Mouse (Mus musculus) forebrain, embryonic 11.5 days (tissue): Measurements from ENCODE around the gene Slc5a2. TPM values are rescaled to one million over a fixed set of nuclear protein-coding genes. Genes with fewer than 3 reads are reported as not detected.
A peak's percentile ranks its signal among the peaks of the same experiment; 100 is the strongest.

Source experiments
- ATAC-seq: fragments of 200-750 bp; cut with Nextera tagmentation; replicated peaks from 2 replicates; pipeline ENCODE4 v1.8.0; 2017; ENCODE audit warnings: moderate TSS enrichment; ENCODE audit not compliant: low FRiP score
- DNase-seq: peaks from one replicate; pipeline ENCODE4 v3.0.0-alpha.2; 2017; ENCODE audit warnings: low spot score
- H3K27ac ChIP-seq: fragments of 300-500 bp; sonication (generic); 2 replicates; pipeline ENCODE4 v1.5.1; 2014; ENCODE audit warnings: low read depth, low read length
- H3K27me3 ChIP-seq: fragments of 300-500 bp; sonication (generic); 2 replicates; pipeline ENCODE4 v1.6.1; 2014; ENCODE audit warnings: mild to moderate bottlenecking, low read length, mixed read lengths; ENCODE audit not compliant: control insufficient read depth, insufficient read depth
- H3K36me3 ChIP-seq: fragments of 300-500 bp; sonication (generic); 2 replicates; pipeline ENCODE4 v1.6.1; 2014; ENCODE audit warnings: mild to moderate bottlenecking, low read length, moderate library complexity, mixed read lengths; ENCODE audit not compliant: control insufficient read depth, insufficient read depth
- H3K4me1 ChIP-seq: fragments of 300-500 bp; sonication (generic); replicated peaks from 2 replicates; pipeline ENCODE4 v1.6.1; 2014; ENCODE audit warnings: low read length, mixed read lengths; ENCODE audit not compliant: control insufficient read depth, insufficient read depth
- H3K4me2 ChIP-seq: fragments of 300-500 bp; sonication (generic); 2 replicates; pipeline ENCODE4 v1.6.1; 2014; ENCODE audit warnings: low read depth, mild to moderate bottlenecking, low read length, moderate library complexity, mixed read lengths; ENCODE audit not compliant: severe bottlenecking
- H3K4me3 ChIP-seq: fragments of 300-500 bp; sonication (generic); 2 replicates; pipeline ENCODE4 v1.5.1; 2014; ENCODE audit warnings: low read depth, low read length
- H3K9ac ChIP-seq: fragments of 300-500 bp; sonication (generic); 2 replicates; pipeline ENCODE4 v1.6.1; 2014; ENCODE audit warnings: low read length
- H3K9me3 ChIP-seq: fragments of 300-500 bp; sonication (generic); 2 replicates; pipeline ENCODE4 v1.6.1; 2016; ENCODE audit warnings: low read length, mixed read lengths; ENCODE audit not compliant: control insufficient read depth
- WGBS: fragments of 180-500 bp; shearing (Covaris S2); extraction: QIAGEN DNeasy Blood & Tissue Kit; methylation state at CpG from one replicate; pipeline ENCODE4 v1.1.7; 2014; 5-methylcytosine and 5-hydroxymethylcytosine counted together
- polyA plus RNA-seq: library from polyadenylated mRNA; unstranded; fragments of >200 nt; fragmentation: Nextera tagmentation; extraction: Ambion mirVana; gene quantifications from 2 replicates; pipeline ENCODE4 v1.2.1, GENCODE M21; 2014

Slc5a2 gene
- polyA plus RNA-seq, 1 experiment from 2014 or later: 0.35 TPM

DNA sequence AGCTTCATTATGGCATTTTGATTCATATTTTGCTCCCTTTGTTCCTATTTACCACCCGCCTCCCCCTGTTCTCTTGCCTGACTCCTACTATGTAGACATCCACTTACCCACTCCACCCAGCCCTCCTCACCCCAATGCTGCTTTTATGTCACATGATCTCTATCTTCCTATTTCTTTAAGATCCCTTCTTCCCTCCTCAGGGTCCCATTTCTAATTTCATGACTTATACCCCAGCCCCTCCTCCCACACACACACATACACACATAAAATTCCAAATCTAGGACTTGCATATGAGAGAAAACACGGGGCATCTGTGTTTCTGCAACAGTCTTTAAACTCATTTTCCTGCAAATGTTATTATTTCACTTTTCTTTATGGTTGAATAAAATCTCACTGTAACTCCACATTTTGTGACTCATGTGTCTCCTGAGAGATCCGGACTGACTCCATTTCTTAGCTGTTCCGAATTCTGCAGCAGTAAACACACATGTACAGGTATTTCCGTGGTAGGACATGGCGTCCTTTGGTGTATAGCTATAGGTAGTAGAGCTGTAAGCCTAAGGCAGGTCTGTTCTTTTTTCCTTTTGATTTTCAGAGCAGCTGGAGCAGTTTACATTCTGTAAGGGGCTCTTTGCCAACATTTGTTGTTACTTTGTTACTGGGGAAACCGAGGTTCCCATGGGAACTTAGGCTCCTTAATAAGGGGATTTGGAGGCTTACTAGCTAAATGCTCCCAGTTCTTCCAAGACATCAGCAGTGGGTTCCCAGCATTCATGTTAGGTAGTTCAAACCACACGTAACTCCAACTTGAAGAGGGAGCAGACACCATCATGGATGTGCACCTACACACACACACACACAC, 33.3 kb downstream of the Slc5a2 start:
- Histone ChIP-seq H3K4me1 (peaks cover 3% of the 10 kb centered on the region; the same call in 1 of the 2 replicates), H3K27ac (no peak overlapping the region), H3K9me3 (no peaks in the 10 kb centered on the region), H3K36me3 (no peaks in the 10 kb centered on the region), H3K4me3 (peak overlapping the region; percentile 83), H3K9ac (peak overlapping the region; percentile 92; the same call in 1 of the 2 replicates), H3K4me2 (peak overlapping the region; percentile 84), H3K27me3 (no peaks in the 10 kb centered on the region)
- DNase-seq (no peak), ATAC-seq (no peak)
- WGBS: 75% methylated on average over 8 of the region's 8 CpGs

DNA sequence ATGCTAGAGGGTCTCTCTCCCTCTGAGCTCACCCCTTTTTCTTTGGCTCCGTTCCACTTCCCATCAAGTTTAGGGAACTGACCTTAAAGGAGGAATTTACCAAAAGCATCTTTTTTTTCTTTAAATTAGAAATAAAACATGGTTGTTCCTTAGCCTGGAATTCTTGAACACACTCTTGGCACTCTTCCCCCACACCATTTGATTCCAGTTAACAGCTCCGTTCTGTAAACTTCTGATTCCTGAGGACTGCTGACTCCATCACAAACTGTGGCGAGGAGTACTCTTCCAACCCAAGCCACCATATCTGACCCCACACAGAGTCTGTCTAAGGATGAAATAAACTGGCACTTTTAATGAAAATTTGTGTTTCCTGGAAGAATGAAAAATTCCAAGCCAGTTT, 35.5 kb downstream of the Slc5a2 start:
- 80% methylated on average over 3 of the region's 3 CpGs for WGBS
- Histone ChIP-seq H3K4me3 (no peak overlapping the region), H3K4me1 (peaks cover 3% of the 10 kb centered on the region; the same call in 1 of the 2 replicates), H3K9ac (no peak overlapping the region), H3K27ac (no peak overlapping the region), H3K9me3 (no peaks in the 10 kb centered on the region), H3K36me3 (no peaks in the 10 kb centered on the region), H3K27me3 (no peaks in the 10 kb centered on the region), H3K4me2 (no peak overlapping the region)
- DNase-seq (no peak), ATAC-seq (no peak)

DNA sequence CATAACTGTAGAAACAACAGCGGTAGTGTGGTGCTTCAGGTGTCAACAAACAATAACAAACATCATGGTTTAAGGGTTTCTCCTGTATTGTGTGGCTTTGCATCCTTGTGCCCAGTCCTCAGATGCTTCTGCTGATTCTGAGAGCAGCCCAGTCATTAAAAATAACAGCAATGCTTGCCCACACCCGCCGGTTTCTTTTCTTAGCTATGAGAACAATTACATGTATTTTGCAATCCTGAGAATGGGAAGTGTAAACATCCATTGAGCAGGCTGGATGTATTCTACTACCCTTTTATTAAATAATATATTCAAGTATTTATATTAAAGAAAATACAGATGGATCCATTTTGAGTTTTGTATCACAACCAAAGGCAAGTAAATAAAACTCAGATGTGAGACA, 36.7 kb downstream of the Slc5a2 start:
- DNase-seq (no peak), ATAC-seq (no peak)
- H3K27ac ChIP-seq: no peak overlapping the region
- WGBS: 86% methylated on average over 3 of the region's 3 CpGs
- H3K4me2 ChIP-seq: no peak overlapping the region
- H3K27me3 ChIP-seq: no peaks in the 10 kb centered on the region
- H3K9ac ChIP-seq: no peak overlapping the region
- no peaks in the 10 kb centered on the region for H3K36me3 ChIP-seq
- H3K4me3 ChIP-seq: no peak overlapping the region
- H3K4me1 ChIP-seq: peaks cover 2% of the 10 kb centered on the region; the same call in 1 of the 2 replicates
- no peaks in the 10 kb centered on the region for H3K9me3 ChIP-seq

DNA sequence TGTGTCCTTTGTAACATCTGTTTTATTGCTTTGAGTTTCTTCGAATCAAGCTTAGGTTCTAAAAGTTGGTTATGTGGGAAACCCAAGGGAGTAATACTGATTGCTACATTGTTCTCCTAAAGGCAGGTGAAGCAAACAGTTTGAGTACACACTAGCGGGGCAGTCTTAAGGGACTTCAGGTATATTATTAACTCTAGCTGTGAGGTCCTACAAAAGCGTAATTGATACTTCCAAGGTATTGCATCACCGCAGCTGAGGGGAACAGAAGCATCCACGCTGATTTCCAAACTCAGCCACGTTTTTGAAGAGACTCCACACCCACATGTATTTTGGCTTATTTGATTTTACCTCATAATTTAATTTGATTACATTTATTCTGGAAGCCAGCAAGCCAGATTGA, 38.7 kb downstream of the Slc5a2 start:
- no peak overlapping the region for H3K9ac ChIP-seq
- H3K36me3 ChIP-seq: no peaks in the 10 kb centered on the region
- H3K9me3 ChIP-seq: no peaks in the 10 kb centered on the region
- no peak overlapping the region for H3K27ac ChIP-seq
- H3K27me3 ChIP-seq: no peaks in the 10 kb centered on the region
- 82% methylated on average over 6 of the region's 6 CpGs for WGBS
- no peak overlapping the region for H3K4me3 ChIP-seq
- no peak for ATAC-seq
- H3K4me2 ChIP-seq: no peak overlapping the region
- no peaks in the 10 kb centered on the region for H3K4me1 ChIP-seq
- DNase-seq: no peak

DNA sequence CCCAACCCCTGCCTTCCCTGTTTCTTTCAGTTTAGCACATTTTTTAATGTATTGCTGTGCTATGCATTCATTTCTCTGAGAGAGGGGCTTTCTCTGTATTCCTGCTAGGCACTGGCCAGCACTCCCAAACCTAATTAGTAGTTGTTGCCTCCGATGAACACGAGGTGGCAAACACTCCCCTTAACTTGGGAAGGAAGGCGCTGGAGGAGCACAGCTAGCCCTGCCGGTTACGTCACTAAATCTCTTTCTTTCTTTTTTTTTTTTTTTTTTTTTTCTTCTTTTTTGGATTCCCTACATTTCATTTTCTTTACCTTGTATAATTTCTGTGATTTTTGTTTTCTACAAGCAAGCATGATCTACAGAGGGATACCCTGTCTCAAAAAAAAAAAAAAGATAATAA, 39.5 kb downstream of the Slc5a2 start:
- 9% methylated on average over 5 of the region's 5 CpGs for WGBS
- Histone ChIP-seq H3K27ac (no peak overlapping the region), H3K36me3 (no peaks in the 10 kb centered on the region), H3K27me3 (no peaks in the 10 kb centered on the region), H3K4me2 (no peak overlapping the region), H3K9me3 (no peaks in the 10 kb centered on the region), H3K4me1 (no peaks in the 10 kb centered on the region), H3K9ac (no peak overlapping the region), H3K4me3 (no peak overlapping the region)
- ATAC-seq: no peak
- DNase-seq: no peak

DNA sequence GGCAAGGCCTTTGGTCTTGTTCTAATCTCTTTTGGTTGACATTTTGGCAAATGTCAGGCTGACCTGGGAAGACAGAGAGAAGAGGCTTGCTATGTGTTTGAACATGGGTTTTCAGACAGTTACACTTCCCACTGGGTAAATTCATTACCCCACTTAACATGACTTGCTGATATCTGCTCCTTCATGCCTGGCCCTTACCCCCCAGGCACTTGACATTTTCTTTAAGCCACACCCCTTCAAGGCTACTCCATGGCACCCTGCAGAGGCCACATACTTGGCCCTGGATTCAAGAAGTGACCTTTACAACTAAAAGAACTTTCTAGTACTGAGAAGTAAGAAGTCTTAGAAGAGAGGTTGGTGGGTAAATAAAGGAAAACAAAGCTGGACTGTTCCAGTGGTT, 42.4 kb downstream of the Slc5a2 start:
- Histone ChIP-seq H3K9me3 (no peaks in the 10 kb centered on the region), H3K4me3 (no peak overlapping the region)
- ATAC-seq: no peak

DNA sequence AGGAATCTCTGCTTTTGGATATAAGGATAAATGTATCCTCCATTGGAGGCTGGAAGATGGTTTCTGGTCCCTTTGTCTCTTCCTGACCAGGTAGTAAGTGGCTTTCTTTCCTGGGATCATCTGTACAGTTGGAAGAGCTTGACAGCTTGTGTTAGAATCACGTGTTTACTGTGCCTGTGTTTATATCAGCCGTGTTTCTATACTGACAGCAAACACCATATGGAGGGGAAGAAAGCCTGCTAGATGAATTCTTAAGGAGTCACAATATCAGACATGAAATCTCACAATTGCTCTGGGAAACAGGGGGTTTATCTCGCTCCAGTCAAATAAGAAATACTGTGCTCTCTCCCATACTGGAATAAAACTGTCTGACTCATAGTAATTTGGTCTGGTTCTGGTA, 43.8 kb downstream of the Slc5a2 start:
- 85% methylated on average over 3 of the region's 3 CpGs for WGBS
- Histone ChIP-seq H3K9me3 (no peaks in the 10 kb centered on the region), H3K4me3 (no peak overlapping the region), H3K4me1 (no peaks in the 10 kb centered on the region), H3K9ac (no peak overlapping the region), H3K27me3 (no peaks in the 10 kb centered on the region), H3K36me3 (no peaks in the 10 kb centered on the region), H3K27ac (no peak overlapping the region), H3K4me2 (no peak overlapping the region)
- no peak for DNase-seq
- no peak for ATAC-seq

More for the DNA sequence above, 42.4 kb downstream of the Slc5a2 start:
- H3K36me3 ChIP-seq: no peaks in the 10 kb centered on the region
- H3K9ac ChIP-seq: no peak overlapping the region
- no peak overlapping the region for H3K4me2 ChIP-seq
- H3K27me3 ChIP-seq: no peaks in the 10 kb centered on the region
- no peaks in the 10 kb centered on the region for H3K4me1 ChIP-seq
- no peak for DNase-seq
- no peak overlapping the region for H3K27ac ChIP-seq

DNA sequence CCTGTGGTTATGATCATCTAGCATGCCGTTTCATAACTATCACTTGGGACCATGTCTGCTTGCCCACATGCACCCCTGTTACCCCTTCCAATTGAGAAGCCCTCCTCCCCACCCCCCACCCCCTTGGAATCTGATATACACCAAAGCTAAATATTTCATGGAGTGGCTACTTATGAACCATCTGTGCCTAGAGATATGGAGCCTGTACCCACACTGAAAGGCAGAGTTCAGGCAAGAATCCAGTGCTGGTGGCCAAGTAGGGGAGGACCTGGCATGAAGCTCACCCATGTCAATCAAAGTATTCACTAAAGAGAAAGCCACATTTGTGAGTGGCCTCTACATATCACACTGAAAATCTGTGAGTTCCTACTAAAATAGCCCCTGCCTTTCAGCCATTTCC, 44.3 kb downstream of the Slc5a2 start:
- H3K9me3 ChIP-seq: no peaks in the 10 kb centered on the region

DNA sequence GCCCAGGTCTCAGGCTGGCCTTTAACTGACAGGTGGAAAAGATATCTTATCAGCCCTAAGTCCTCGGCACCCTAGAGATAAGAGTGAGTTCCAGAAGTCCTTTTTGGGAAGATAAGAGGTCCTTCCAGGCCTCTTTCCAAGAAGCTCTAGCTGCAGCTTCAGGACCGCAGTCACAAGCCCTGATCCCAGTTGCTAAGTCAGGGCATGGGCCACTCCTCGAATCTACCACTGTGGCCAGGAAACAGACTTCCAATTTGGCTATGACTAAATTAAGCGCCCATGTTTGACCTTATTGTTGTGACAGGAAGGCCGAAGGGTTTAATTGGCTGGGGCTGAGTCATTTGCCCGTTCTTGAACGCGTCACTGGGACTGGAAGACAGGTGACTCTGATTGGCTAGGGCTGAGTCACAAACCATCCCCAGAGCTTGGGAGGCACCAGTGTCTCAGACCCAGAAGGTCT, 44.8 kb downstream of the Slc5a2 start:
- no peaks in the 10 kb centered on the region for H3K4me1 ChIP-seq
- ATAC-seq (no peak), DNase-seq (no peak)
- H3K9me3 ChIP-seq: no peaks in the 10 kb centered on the region
- no peaks in the 10 kb centered on the region for H3K36me3 ChIP-seq
- no peak overlapping the region for H3K4me3 ChIP-seq
- WGBS: 76% methylated on average over 8 of the region's 8 CpGs
- no peak overlapping the region for H3K4me2 ChIP-seq
- H3K9ac ChIP-seq: no peak overlapping the region
- no peak overlapping the region for H3K27ac ChIP-seq
- H3K27me3 ChIP-seq: no peaks in the 10 kb centered on the region

More for the DNA sequence above, 44.3 kb downstream of the Slc5a2 start:
- no peaks in the 10 kb centered on the region for H3K4me1 ChIP-seq
- no peak overlapping the region for H3K27ac ChIP-seq
- ATAC-seq: no peak
- H3K4me2 ChIP-seq: no peak overlapping the region
- no peak overlapping the region for H3K4me3 ChIP-seq
- 88% methylated on average over 1 of the region's 1 CpGs for WGBS
- DNase-seq: no peak
- no peaks in the 10 kb centered on the region for H3K27me3 ChIP-seq
- H3K9ac ChIP-seq: no peak overlapping the region
- H3K36me3 ChIP-seq: no peaks in the 10 kb centered on the region
